Mouse (Mus musculus) testis, adult 2 months (tissue): ENCODE results near the gene Afap1.

ENCODE experiments used
- CTCF ChIP-seq: fragments of 200-500 bp; IDR thresholded peaks from 2 replicates; pipeline ENCODE4 v1.5.1; 2012; ENCODE audit warnings: low read depth, mild to moderate bottlenecking, inconsistent platforms, low read length, moderate library complexity; ENCODE audit not compliant: control insufficient read depth, insufficient read depth, insufficient replicate concordance
- POLR2A ChIP-seq: fragments of 200-500 bp; IDR thresholded peaks from 2 replicates; pipeline ENCODE4 v1.6.1; 2012; ENCODE audit warnings: low read depth, mild to moderate bottlenecking, inconsistent platforms, low read length, moderate library complexity; ENCODE audit not compliant: control insufficient read depth

- no peak for TF ChIP-seq POLR2A
- no peak for TF ChIP-seq CTCF
Measured at GRCm38 (mm10) chr5:35938249-35939223, 45.4 kb downstream of the Afap1 start.
